Mouse (Mus musculus) E14TG2a.4 (cell line): ENCODE measurements around the gene Uap1l1.
A peak's percentile ranks its signal among the peaks of the same experiment; 100 is the strongest.

Experiments used
- H3K27me3 ChIP-seq: 2 replicates; pipeline ENCODE4 v1.6.1; 2014; ENCODE audit warnings: low read length, control low read depth; ENCODE audit not compliant: insufficient read depth
- H3K36me3 ChIP-seq: 2 replicates; pipeline ENCODE4 v1.6.1; 2014; ENCODE audit warnings: low read length, control low read depth; ENCODE audit not compliant: insufficient read depth
- H3K4me1 ChIP-seq: replicated peaks from 2 replicates; pipeline ENCODE4 v1.6.1; 2014; ENCODE audit warnings: low read depth, low read length, control low read depth
- H3K4me3 ChIP-seq: replicated peaks from 2 replicates; pipeline ENCODE4 v1.5.1; 2014; ENCODE audit warnings: mild to moderate bottlenecking, low read length
- H3K9me3 ChIP-seq: 2 replicates; pipeline ENCODE4 v1.6.1; 2014; ENCODE audit warnings: low read length, control low read depth
- CTCF ChIP-seq: conservative IDR thresholded peaks from 2 replicates; pipeline ENCODE4 v1.5.1; 2014; ENCODE audit warnings: low read length
- NANOG ChIP-seq: IDR thresholded peaks from 2 replicates; pipeline ENCODE4 v1.6.1; 2014; ENCODE audit warnings: borderline replicate concordance, low read length, mixed read lengths
- POU5F1 ChIP-seq: IDR thresholded peaks from 2 replicates; pipeline ENCODE4 v1.6.1; 2014; ENCODE audit warnings: low read length, borderline replicate concordance

Gene Uap1l1

DNA sequence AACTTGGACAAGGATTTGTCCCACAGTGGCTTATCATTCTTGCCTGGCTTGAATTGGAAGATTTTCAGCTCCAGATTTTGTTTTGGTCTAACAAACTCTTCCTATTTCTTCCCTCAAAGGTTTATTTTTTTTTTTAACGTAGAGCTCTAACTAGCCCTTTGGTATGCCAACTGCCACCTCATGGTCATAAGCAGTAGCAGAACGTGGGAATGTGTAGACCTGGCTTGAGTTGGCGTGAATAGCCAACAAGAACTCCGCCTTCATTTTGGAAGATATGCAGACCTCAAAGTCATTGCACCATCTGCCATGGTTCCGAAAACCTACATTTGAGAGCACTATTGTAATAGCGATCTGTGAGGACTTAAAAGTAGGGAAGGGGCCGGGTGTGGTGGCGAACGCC lies 34.0 kb downstream of the Uap1l1 start:
- H3K36me3 ChIP-seq = peaks cover 32% of the 10 kb centered on the region
- peak overlapping the region; percentile 100 for H3K4me3 ChIP-seq
- H3K27me3 ChIP-seq = no peaks in the 10 kb centered on the region

DNA sequence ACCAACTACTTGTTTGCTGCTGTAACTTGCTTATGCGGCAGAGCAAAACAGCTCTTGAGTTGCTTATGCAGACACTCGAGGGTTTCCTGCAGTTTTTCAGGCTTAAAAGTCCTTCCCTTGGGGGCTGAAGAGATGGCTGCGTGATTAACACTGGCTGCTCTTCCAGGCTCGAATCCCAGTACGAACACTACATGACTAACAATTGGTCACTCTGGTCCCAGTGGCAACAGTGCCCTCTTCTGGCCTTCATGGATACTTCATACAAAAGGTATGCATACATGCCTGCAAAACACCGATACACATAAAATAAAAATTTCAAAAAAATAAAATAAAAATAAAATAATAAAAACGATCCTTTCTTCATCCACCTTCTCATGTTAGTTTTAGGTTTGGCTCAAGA lies 37.0 kb downstream of the Uap1l1 start:
- Histone ChIP-seq H3K9me3 (no peaks in the 10 kb centered on the region), H3K4me1 (peaks cover 39% of the 10 kb centered on the region), H3K27me3 (no peaks in the 10 kb centered on the region), H3K4me3 (no peak overlapping the region), H3K36me3 (peaks cover 2% of the 10 kb centered on the region)
- TF ChIP-seq NANOG = no peak
- peak; percentile 62 for TF ChIP-seq CTCF

More for the DNA sequence above, 34.0 kb downstream of the Uap1l1 start:
- Histone ChIP-seq H3K9me3 (no peaks in the 10 kb centered on the region), H3K4me1 (peaks cover 40% of the 10 kb centered on the region)
- TF ChIP-seq POU5F1 (no peak), CTCF (no peak), NANOG (no peak)

- H3K4me1 ChIP-seq = peaks cover 47% of the 10 kb centered on the region
- no peak overlapping the region for H3K4me3 ChIP-seq
- peaks cover 8% of the 10 kb centered on the region for H3K27me3 ChIP-seq
- no peak for TF ChIP-seq POU5F1
- TF ChIP-seq NANOG = no peak
- no peak for TF ChIP-seq CTCF
- H3K36me3 ChIP-seq = no peaks in the 10 kb centered on the region
- H3K9me3 ChIP-seq = no peaks in the 10 kb centered on the region
Measured at GRCm38 (mm10) chr2:25326036-25326435, 39.4 kb downstream of the Uap1l1 start.

DNA sequence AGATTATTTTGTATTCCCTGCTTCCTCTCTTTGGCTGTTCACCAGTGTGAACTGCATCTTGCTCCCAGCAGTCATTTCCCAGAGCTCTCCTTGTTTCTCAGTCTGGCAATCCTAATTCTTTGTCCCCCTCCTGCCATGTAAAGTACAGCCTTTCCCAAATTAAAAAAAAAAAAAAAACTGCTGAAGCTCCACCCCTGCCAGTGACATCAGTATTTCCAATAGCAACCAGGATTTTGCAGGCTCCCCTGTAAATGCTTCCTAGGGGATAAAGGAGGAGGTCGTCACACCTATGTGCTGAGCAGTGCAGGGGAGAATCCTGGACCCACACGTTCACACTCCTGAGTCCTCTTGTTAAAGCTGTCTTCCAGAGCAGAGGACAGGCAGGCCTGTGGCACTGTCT lies 45.4 kb downstream of the Uap1l1 start:
- no peak for TF ChIP-seq CTCF
- TF ChIP-seq POU5F1 = no peak
- TF ChIP-seq NANOG = no peak
- Histone ChIP-seq H3K9me3 (no peaks in the 10 kb centered on the region), H3K27me3 (peaks cover 57% of the 10 kb centered on the region), H3K4me1 (peaks cover 64% of the 10 kb centered on the region), H3K4me3 (no peak overlapping the region), H3K36me3 (no peaks in the 10 kb centered on the region)

DNA sequence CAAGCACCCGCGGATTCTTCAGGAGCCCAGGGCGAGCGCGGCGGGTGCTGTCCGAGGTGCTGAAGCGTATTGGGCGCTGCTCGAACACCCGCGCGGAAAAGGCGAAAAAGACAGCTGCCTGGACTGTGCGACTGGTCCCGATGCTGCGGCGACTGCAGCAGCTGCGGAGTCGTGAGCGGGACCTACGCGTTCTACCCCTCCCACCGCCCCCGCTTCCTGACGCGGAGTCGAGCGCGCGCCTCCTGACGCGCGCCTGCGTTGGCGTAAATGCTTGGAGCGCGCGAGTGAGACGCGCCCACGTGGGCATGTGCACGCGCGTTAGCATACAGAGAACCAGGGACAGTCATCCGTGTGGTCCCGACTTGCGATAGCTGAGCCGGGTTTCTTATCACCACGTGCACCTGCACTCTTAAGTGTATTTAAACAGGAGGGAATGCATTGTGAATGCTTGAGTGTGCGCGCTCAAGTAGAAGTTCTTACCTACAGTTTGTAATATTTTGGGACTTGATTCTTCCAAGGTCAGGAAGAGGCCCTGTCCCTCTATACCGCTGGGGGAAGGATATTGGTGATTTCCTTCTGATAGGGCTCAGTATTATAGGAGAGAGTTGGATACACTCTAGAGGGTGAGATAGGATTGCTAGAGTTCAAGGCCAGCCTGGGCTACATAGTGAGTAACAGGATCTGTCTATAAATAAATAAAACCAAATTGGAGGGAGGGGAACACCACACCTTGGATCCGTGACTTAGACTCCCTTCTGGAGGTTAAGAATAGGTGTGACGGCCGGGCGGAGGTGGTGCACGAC lies 46.3 kb downstream of the Uap1l1 start, which contains the start of gene Grin1:
TSS of gene Grin1 (minus strand) at position 217 of the 803 bp plus-strand sequence.
- peak within 1 kb of the TSS; percentile 85 for H3K4me3 ChIP-seq
- TF ChIP-seq CTCF (no peak), NANOG (no peak), POU5F1 (no peak)
- peaks cover 63% of the 10 kb centered on the region for H3K27me3 ChIP-seq
- no peaks in the 10 kb centered on the region for H3K36me3 ChIP-seq
- H3K9me3 ChIP-seq = no peaks in the 10 kb centered on the region
- peaks cover 56% of the 10 kb centered on the region for H3K4me1 ChIP-seq

GRCm38 (mm10) chr2:25318119-25318966 lies 47.1 kb downstream of the Uap1l1 start:
- TF ChIP-seq CTCF (no peak), NANOG (no peak), POU5F1 (no peak)
- peak overlapping the region; percentile 85 for H3K4me3 ChIP-seq

DNA sequence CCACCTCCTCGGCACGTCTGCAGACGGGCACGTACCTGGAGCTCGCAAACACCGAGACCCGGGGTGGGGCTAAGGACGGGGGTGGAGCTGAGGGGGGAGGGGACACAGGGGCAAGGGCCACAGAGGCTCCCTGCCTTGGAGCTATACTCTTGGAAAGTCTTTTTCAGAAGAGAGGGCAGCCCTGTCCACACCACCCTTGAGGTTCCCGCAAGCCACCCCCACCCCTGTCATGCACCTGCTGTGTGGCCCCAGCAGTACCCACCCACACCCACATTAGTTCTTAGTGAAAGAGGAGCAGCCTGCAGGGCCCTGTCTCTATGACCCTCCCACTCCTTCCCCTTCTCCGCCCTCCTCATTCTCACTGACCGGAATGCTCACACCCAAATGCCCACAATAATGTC lies 54.0 kb downstream of the Uap1l1 start:
- H3K4me1 ChIP-seq = peaks cover 41% of the 10 kb centered on the region
- peaks cover 70% of the 10 kb centered on the region for H3K27me3 ChIP-seq
- peak overlapping the region; percentile 86 for H3K4me3 ChIP-seq
- H3K9me3 ChIP-seq = no peaks in the 10 kb centered on the region
- TF ChIP-seq POU5F1 = no peak
- no peak for TF ChIP-seq NANOG
- TF ChIP-seq CTCF = no peak
- H3K36me3 ChIP-seq = peaks cover 27% of the 10 kb centered on the region

More at GRCm38 (mm10) chr2:25318119-25318966, 47.1 kb downstream of the Uap1l1 start:
- H3K9me3 ChIP-seq = no peaks in the 10 kb centered on the region
- H3K4me1 ChIP-seq = peaks cover 54% of the 10 kb centered on the region
- peaks cover 70% of the 10 kb centered on the region for H3K27me3 ChIP-seq
- no peaks in the 10 kb centered on the region for H3K36me3 ChIP-seq

DNA sequence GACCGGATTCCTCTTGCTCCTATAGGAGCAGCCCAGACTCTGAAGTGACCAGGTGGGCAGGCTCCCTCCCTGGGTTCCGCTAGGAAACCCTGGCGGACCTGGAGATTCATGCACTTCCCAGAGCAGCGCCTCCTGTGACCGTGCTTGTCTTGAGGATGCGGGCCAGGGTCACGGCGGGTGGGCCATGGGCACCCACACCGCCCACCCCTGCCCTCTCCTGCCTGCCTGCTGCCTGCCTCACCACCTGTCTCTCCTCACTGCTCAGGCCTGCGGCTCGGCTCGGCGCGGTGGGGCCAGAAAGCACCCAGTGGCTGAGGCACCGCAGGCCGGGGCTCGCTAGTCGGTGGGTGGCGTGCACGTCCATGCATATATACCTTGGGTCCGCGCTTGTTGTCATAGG lies 54.5 kb downstream of the Uap1l1 start:
- Histone ChIP-seq H3K4me1 (peaks cover 41% of the 10 kb centered on the region), H3K27me3 (peaks cover 71% of the 10 kb centered on the region), H3K4me3 (peak overlapping the region; percentile 86), H3K36me3 (peaks cover 32% of the 10 kb centered on the region), H3K9me3 (no peaks in the 10 kb centered on the region)
- TF ChIP-seq POU5F1 (no peak), CTCF (no peak), NANOG (no peak)
